Mouse (Mus musculus) cerebellum, adult 11 months (tissue): Measurements from ENCODE around the gene Carmil2.

Source experiments
- DNase-seq: peaks from one replicate; pipeline ENCODE4 v3.0.0; 2022

Gene Carmil2

DNA sequence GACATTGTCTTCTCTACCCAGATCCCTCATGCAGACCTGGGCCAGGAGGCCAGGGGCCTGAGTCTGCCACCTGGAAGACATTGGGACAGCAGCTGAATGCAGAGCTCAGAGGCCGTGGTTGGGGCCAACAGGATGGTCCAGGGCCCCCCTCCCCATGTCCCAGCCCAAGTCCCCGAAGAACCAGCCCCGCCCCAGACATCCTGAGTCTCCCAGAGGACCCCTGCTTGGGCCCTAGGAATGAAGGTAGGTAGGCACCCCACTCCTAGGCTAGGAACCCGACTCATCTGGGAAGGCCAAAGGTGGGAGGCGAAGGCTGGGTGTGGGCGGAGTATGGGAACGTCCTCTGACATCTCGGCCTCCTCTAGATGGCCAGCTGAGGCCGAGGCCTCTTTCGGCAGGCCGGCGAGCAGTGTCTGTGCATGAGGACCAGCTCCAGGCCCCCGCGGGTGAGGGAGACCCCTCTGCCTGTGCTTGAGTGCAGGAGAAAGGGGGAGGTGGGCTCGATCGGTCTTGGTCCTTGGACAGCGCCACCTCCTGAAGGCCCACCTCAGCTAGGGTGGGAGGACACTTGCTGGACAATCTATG lies 11.2 kb downstream of the Carmil2 start:
- DNase-seq = no peak

DNA sequence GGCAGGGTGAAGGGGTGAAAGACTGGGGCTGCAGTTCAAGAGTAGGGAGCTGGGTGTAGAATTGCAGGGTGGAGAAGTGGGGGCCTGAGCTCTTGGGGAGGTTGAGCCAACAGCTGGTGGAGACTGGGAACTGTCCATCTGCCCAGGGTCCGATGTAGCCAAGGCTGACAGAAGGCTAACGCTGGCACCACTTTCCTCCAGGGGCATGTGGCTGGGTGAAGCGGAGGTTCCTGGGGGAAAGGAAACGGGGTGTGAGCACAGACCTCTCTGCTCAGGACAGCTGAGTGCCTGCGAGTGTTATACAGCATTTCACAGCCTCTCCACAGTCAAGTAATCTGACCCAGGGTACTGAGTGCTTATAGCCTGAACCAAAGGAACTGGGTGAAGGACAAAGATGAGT lies 12.7 kb downstream of the Carmil2 start:
- no peak for DNase-seq

DNA sequence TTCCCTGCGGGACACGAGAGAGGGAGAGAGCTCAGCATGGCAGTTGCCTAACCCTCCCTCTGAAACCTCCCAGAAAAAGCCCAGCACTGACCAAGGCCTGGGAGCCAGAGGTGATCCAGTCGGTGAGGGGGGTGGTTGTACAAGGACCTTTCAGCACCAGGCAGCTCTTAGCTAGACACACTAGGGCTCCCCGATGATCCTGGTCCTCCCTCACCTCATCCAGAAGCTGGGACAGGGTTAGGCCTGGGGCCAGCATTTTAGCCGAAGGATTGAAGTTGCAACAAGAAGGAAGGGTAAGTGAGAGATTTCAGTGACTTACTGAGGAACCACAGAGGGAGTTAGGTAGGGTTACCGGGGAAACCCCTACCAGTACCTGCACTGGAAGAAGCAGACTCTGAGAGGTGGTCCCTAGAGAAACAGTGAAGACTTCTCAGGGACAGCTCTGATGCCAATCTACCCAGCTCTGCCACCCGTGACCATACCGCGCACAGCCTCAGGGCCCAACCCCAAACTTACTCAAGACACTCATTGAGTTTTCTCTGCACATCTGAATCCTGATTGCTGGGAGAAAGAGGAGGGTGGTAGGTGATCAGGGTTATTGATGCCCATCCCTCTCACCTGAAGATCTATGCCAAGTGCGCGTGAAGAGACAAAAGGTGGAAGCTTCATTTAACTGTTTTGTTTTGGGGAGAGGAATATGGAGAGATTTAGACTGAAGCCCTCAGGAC lies 13.6 kb downstream of the Carmil2 start:
- no peak for DNase-seq

DNA sequence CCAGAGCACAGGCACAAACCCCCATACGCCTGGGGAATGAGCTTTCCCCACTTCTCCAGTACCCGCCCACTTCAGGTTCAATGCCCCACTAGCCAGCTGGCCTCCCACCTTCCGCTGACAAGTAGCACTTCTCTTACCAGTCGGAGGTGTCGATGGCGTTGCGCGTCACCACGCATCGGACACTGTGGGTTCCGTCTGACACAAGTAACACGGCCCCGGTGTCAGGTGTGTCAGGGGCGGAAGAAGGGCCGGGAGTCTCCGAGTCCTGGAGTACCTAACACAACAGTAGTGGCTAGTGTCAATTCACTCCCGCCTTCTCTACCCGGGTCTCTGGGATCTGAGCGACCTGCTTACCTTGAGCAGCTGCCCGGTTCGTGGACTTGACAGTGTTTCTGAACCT lies 14.5 kb downstream of the Carmil2 start:
- DNase-seq = no peak

DNA sequence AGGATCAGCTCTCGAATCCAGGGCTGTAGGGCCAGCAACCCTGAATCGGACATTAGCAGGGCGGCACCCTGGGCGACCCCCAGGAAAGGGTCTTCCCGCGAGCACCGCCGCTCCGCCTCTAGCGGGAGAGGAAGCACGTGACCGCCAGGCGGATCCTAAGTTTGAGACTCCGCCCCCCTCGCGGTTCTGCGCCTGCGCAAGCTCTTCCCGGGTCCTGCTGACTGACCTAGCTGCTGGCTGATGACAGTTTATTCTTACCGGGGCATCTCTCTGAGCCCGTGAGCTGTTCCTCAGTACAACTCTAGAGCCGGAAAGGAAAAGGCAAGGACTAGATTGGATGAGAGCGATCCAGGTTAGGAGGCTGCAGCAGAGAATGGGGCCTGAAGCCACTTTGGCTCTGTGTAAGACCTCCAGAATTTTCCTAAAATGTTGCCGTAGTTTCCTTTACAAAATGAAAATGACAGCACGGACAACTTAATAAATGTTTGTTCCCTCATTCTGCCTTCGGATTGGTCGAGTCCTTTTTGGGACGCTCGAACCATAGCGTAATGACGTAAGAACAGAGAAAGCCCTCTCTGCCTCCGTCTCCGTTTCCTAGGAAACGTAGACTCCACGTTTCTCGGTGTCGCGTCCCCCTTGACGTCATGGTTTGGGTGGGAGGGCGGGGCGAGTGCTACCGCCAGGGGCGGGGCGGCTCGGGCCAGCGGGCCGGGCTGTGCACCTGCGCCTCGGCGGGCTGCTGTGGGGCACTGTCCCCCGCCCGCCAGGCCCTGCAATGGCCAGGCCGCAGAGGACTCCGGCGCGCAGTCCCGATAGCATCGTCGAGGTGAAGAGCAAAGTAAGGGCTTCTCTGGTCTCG lies 15.1 kb downstream of the Carmil2 start, which contains the start of the genes Acd and Pard6a:
Gene Acd (minus strand): TSS at position 137 of the 859 bp plus-strand sequence.
Gene Pard6a (plus strand): TSS at position 183 of the 859 bp plus-strand sequence.
- peak; percentile 95 for DNase-seq

DNA sequence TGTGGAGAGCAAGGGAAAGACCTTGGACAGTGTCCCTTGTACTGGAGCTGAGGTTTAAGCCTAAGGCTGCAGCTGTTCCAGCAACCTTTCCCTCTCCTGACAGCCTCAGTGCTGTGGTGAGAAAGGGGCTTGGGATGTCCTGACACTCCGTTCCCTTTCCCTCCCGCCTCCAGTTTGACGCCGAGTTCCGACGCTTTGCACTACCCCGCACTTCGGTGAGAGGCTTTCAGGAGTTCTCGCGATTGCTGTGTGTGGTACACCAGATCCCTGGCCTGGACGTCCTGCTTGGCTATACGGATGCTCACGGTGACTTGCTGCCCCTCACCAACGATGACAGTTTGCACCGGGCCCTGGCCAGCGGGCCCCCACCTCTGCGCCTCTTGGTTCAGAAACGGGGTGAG lies 15.9 kb downstream of the Carmil2 start:
- DNase-seq = peak; percentile 50

DNA sequence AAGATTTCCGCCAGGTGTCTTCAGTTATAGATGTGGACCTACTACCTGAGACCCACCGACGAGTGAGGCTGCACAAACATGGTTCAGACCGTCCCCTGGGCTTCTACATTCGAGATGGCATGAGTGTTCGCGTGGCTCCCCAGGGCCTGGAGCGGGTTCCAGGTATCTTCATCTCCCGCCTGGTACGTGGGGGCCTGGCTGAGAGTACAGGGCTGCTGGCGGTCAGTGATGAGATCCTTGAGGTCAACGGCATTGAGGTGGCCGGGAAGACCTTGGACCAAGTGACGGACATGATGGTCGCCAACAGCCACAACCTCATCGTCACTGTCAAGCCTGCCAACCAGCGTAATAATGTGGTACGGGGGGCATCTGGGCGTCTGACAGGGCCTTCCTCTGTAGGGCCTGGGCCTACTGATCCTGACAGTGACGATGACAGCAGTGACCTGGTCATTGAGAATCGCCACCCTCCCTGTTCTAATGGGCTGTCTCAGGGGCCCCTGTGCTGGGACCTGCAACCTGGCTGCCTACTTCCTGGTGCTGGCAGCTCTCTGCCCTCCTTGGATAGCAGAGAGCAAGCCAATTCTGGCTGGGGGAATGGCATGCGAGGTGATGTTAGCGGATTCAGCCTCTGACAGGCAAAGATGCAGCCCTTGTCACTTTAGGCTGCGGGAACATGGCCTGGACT lies 16.8 kb downstream of the Carmil2 start:
- DNase-seq = peak; percentile 47

DNA sequence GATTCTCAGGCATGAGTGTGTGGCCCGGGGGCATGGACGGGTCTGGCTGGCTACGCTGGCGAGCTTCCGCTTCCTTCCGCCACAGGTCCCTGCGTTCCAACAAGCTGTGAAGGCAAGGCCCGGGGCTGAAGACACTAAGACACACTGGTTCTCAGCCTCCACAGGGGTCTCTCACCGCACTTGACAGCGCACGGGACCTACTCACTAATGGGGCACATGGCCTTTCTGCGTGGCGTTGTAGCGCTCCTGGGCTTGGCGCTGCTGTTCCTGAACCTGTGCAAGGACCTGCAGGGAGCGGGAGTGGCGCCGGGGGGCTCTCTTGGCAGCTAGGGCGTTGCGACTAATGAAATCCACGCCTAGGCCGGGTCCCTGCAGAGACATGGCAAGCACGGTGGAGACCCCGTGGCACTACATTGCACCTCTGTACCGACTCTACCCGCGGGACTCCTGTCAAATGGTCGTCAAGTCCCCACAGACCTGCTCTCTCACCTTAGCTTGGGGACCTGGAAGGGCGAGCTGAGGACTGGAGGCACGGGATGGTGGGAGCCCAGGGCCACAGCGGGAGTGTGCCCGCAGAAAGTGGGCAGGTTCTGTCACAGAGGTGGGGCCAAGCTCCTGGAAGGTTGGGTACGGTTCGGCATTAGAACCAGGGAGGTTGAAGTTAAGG lies 18.2 kb downstream of the Carmil2 start:
- peak; percentile 57 for DNase-seq

DNA sequence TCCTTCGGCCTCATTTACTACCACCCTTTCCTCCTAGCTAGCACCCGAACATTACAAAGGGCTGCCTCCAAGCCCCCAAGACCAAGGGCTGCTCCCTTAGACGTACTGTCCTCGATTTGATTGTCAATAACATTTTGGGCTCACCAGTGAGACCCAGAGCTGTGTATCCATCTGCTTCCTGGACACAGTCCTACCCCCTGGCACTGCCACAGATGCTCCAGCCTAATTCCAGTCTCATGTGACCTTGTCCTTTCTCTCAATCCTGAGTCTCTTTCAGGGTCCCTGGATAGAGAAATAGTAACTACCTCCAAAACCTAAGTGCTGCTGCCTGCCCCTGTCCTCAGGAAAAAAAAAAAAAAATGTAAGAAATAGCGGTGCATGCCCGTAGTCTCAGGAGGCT lies 18.9 kb downstream of the Carmil2 start:
- DNase-seq = peak; percentile 83

DNA sequence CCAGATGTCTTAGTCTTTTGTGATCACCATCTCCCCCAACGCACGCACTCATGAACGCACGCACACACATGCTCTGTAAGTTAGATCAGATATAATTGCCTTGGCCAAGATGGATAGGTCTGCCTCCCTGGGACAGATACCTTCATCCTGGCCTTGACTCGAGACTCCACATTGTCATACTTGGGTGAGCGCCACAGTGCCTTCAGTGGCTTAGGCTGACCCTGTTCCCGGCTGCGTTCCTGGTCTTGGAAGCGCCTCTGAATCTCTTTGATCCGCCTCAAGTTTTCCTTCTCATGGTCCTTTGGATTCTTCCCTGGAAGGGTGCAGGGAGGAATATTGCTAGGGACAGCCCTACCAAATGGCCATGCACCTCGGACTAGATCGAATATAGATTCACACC lies 20.4 kb downstream of the Carmil2 start:
- DNase-seq = no peak

DNA sequence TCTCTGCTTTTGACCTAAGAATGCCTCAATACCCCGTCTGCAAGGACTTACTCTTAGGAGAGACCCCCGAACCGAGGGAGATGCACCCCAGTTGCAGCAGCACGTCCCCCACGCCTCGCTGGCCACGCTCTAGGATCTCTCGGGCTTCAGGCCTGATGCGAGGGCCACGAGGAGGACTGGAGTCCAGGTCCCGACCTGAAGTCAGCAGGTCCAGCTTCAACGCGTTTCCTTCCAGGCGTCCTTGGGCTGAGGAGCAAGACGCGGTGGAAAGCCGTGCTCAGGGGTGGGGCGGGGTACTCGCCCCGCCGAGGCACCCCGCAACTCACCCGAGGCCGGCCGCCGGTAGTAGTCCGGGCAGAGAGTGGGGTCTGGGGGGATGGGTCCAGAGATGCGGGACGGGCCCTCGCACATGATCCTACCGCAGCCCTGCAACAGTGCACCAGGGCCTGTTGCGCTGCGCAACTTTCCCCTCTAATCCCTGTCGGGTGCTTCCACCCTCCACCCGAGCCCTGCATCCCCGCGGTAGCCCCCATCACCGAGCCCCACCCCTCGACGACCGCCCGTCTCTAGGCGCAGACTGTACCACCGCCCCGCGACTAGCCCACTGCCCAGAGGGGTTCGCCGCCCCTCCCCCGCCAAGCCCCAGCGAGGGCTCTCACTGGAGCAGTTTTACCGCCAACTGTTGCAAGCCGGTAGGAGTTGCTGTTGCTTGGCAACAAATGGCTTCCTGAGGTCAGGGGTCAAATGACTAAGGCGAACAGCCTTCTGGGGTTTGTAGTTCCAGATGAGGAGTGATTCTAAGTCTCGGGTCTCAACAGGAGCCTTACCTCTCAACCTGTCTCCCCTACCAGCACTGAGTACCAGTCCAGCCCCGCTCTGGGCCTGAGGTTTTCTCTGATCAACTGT lies 21.7 kb downstream of the Carmil2 start, which contains the start of the genes 4933405L10Rik and Enkd1:
Gene 4933405L10Rik (plus strand): TSS at position 158 of the 906 bp plus-strand sequence.
Gene Enkd1 (minus strand): TSS at position 713 of the 906 bp plus-strand sequence.
- peak; percentile 82 for DNase-seq

DNA sequence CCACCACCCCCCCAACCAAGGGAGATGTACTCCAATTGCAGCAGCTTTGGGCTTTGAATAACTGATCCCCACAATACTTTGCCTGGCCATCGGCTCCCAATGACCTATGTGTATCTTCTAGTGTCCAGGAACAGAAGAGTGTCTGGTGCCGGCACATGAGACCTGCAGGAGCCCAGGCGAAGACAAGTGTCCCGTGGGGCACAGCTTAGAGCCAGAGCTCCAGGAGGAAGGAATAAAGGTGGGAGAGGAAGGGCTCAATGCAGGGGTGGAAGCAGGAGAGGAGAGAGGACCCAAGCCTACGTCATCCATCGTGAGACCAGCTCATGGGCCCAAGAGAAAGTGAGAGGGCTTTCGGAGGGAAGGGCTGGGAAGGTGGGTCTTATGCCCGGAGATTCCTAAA lies 22.6 kb downstream of the Carmil2 start:
- no peak for DNase-seq

DNA sequence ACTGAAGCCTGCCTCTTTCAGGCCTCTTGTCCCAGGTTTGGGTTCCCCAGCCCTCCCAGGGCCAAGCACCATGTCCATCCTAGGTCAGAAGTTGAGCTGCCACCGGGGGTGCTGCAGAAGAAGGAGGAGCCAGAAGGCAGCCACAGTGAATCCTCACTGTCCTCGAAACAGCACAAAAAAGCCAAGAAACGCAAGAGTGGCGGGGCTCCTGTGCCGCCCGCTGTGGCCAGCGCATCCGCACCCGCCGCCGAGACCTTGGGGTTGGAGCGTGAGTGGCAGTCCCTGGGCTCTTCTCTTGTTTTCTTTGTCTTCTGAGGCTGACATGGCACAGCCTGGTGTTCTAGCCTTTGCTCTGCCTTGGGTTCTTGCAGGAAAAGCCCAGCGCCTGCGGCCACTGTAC lies 23.2 kb downstream of the Carmil2 start:
- no peak for DNase-seq

DNA sequence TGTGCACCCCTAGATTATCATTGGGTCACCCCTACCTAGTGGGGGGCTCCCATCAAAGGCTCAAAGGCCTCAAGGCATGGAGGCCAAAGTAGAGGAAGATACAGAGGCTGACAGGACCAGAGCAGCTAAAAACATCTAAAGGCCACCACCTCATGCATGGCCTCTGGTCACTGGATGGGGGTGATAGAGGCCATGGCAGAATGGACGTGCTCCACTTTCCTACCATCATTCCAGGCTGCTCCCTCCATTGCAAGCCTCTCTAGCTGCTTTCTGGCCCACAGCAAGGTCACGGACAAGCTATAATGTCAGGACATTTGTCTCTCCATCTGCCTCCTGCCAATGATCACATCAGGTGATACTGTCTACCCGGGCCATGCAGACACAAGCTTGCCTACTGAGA lies 26.2 kb downstream of the Carmil2 start:
- DNase-seq = no peak

DNA sequence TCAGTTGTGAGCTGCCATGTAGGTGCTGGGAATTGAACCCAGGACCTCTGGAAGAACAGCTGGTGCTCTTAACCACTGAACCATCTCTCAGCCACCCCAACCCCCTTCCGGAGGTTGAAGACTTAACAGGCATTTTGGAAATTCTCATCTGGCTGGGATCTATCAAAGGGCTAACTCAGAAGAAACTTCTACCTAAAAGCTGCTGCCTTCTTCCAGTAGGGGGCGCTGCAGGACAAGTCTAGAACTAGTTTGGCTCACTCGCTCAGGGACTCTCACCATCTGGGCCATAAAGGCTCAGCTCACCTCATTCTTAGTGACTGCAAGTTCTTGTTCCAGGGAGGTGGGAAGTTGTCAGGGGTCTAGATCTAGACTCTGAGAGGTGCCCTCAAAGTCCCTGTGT lies 28.1 kb downstream of the Carmil2 start:
- peak; percentile 84 for DNase-seq

DNA sequence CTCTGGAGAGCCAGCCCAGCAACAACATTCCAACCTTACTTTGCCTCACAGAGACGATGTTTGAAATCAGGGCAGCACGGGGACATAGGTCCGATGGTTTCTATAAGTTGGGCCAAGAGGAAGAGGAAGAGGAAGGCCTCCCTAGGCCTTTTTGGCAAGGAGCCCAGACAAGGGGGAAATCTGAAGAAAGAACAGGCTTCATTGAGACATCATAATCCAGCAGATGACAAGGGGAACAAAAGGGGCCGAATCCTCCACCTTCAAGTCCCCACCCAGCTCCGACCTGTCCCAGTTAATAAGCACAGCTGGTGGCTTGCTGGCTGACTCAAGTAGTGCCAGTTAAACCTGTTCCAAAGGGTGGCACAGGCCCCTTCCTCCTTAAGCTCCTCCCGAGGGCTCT lies 29.0 kb downstream of the Carmil2 start:
- no peak for DNase-seq

DNA sequence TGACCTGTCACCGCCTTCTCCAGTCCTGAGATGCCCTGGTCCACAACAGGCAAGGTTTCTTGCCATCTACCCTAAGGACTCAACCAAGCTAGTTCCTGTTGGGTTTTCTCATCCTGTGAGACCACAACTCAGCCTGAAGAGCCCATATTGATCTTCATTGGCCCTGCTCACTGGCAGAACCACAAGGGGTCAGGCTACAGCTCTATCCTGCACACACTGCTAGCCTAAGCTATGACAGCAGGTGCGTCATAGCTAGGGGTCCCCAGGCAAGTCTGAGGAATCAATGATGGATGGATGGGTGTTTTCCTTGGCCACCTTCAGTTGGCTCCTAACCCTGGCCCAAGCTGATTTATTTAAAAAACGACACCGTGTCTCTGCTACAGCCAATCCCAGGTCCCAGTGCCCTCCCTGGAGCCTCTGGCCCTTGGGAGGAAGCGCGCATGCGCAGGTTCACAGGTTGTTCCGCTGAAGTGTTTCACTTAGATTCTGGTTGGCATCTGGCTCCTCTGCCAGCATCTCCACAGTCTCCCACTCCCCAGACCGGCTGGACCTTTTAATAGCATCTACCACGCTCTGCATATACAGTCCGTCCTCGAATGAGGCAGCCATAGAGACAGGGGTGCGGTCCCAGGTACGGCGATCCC lies 30.4 kb downstream of the Carmil2 start:
- no peak for DNase-seq

DNA sequence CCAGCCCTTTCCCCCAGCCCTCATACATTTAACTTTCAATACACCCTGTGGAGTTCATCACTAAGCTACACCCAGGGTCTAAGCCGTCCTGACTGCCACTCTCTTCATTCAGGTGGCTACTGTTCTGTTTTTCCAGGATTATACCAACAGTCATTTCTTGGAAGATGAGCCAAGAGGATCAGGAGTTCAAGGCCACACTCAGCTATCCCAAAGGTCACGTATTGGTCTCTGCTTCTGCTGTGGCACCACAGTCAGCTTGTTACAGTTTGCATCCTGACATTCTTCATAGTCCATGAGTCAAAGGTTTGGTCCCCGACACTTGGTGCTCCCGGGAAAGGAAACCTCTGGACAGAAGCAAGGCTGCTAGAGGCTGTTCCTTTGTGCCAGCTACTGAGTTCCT lies 33.6 kb downstream of the Carmil2 start:
- no peak for DNase-seq

DNA sequence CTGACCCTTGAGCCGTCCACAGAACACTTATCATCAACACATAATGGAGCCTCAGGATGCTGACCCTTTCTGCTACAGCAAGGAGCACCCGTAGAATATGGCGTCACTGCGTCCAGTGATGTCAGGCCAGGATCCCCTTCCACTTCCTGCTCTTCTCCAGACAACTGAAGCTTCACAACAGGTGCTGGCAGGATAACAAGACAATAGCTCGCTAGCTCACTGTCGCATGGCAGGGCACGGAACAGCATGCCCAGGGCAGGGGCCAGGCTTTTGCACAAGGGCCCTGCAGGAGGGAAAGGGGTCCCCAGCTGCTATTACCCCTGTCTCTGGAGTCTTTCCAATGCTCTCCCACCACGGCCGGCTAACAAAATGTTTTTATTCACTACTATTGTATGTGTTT lies 36.8 kb downstream of the Carmil2 start:
- DNase-seq = no peak

DNA sequence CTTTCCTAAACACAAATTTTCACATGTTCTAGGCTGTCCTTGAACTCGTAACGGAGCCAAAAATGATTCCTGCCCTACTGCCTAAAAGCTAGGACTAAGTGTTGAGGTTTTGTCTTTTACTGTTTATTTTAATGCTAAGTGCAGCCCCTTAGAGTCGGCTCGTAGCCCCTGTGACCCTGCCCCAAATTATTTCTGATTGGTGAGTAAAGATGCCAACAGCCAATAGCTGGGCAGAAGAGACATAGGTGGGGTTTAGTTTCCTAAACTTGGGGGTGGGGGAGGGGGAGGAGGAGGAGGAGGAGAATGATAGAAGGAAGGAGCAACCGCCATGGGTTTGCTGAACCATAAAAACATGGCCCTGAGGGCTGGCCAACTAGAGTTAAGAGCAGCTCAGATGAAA lies 39.7 kb downstream of the Carmil2 start:
- DNase-seq = no peak
